Mouse (Mus musculus): ENCODE measurements at regions not wholly inside any gene's neighbourhood (a gene's known extent, or its start where the extent isn't known, plus 50 kb on each side); places are given as distances from the start of the nearest gene placed in this dataset.
"Not testable (repeated sequence)": the region's sequence is repeated elsewhere in the genome, so short reads cannot be mapped to it uniquely, and the experiment has no call there.

- no peak for ATAC-seq (ENCODE audit: insufficient number of reproducible peaks, low FRiP score, low TSS enrichment)
These were observed 111.9 kb downstream of the Ibtk start for GRCm38 (mm10) chr9:85637274-85637673.

GRCm38 (mm10) chr9:85636131-85636447 lies 113.0 kb downstream of the Ibtk start:
- ATAC-seq (ENCODE audit: insufficient number of reproducible peaks, low FRiP score, low TSS enrichment), result no peak

GRCm38 (mm10) chr9:85635438-85636130 lies 113.5 kb downstream of the Ibtk start:
- no peak for ATAC-seq (ENCODE audit: insufficient number of reproducible peaks, low FRiP score, low TSS enrichment)

- not testable (repeated sequence) for ATAC-seq (ENCODE audit: insufficient number of reproducible peaks, low FRiP score, low TSS enrichment)
These were observed 114.3 kb downstream of the Ibtk start for GRCm38 (mm10) chr9:85634786-85635185.

GRCm38 (mm10) chr9:85617972-85618371 lies 131.2 kb downstream of the Ibtk start:
- no peak for ATAC-seq (ENCODE audit: insufficient number of reproducible peaks, low FRiP score, low TSS enrichment)

GRCm38 (mm10) chr9:85617177-85617777 lies 131.9 kb downstream of the Ibtk start:
- no peak for ATAC-seq (ENCODE audit: insufficient number of reproducible peaks, low FRiP score, low TSS enrichment)

- ATAC-seq (ENCODE audit: insufficient number of reproducible peaks, low FRiP score, low TSS enrichment), result no peak
These were observed 132.8 kb downstream of the Ibtk start for GRCm38 (mm10) chr9:85616266-85616869.

- peak; percentile 70; the same call in 1 of the 2 replicates for ATAC-seq (ENCODE audit: insufficient number of reproducible peaks, low FRiP score, low TSS enrichment)
These were observed 140.0 kb downstream of the Ibtk start for GRCm38 (mm10) chr9:85609152-85609551.

- no peak for ATAC-seq (ENCODE audit: insufficient number of reproducible peaks, low FRiP score, low TSS enrichment)
These were observed 152.2 kb downstream of the Ibtk start for GRCm38 (mm10) chr9:85596959-85597358.

GRCm38 (mm10) chr9:85593867-85594266 lies 155.3 kb downstream of the Ibtk start:
- ATAC-seq (ENCODE audit: insufficient number of reproducible peaks, low FRiP score, low TSS enrichment), result no peak

- no peak for ATAC-seq (ENCODE audit: insufficient number of reproducible peaks, low FRiP score, low TSS enrichment)
These were observed 156.5 kb downstream of the Ibtk start for GRCm38 (mm10) chr9:85592639-85593038.

GRCm38 (mm10) chr9:85589210-85589609 lies 159.9 kb downstream of the Ibtk start:
- no peak for ATAC-seq (ENCODE audit: insufficient number of reproducible peaks, low FRiP score, low TSS enrichment)

GRCm38 (mm10) chr9:85588077-85588476 lies 161.1 kb downstream of the Ibtk start:
- no peak for ATAC-seq (ENCODE audit: insufficient number of reproducible peaks, low FRiP score, low TSS enrichment)

GRCm38 (mm10) chr9:85581028-85581595 lies 168.0 kb downstream of the Ibtk start:
- no peak for ATAC-seq (ENCODE audit: insufficient number of reproducible peaks, low FRiP score, low TSS enrichment)

- ATAC-seq (ENCODE audit: insufficient number of reproducible peaks, low FRiP score, low TSS enrichment), result no peak
These were observed 171.3 kb downstream of the Ibtk start for GRCm38 (mm10) chr9:85577812-85578211.

GRCm38 (mm10) chr9:85577338-85577737 lies 171.8 kb downstream of the Ibtk start:
- no peak for ATAC-seq (ENCODE audit: insufficient number of reproducible peaks, low FRiP score, low TSS enrichment)

GRCm38 (mm10) chr9:85568877-85569276 lies 180.3 kb downstream of the Ibtk start:
- ATAC-seq (ENCODE audit: insufficient number of reproducible peaks, low FRiP score, low TSS enrichment), result no peak

- ATAC-seq (ENCODE audit: insufficient number of reproducible peaks, low FRiP score, low TSS enrichment), result no peak
These were observed 197.3 kb downstream of the Ibtk start for GRCm38 (mm10) chr9:85551871-85552270.

- no peak for ATAC-seq (ENCODE audit: insufficient number of reproducible peaks, low FRiP score, low TSS enrichment)
These were observed 198.7 kb downstream of the Ibtk start for GRCm38 (mm10) chr9:85550455-85550854.

GRCm38 (mm10) chr9:85546226-85546625 lies 202.9 kb downstream of the Ibtk start:
- no peak for ATAC-seq (ENCODE audit: insufficient number of reproducible peaks, low FRiP score, low TSS enrichment)

GRCm38 (mm10) chr9:85545566-85545965 lies 203.6 kb downstream of the Ibtk start:
- ATAC-seq (ENCODE audit: insufficient number of reproducible peaks, low FRiP score, low TSS enrichment), result no peak

Measured in cerebellum, adult (tissue).